Mouse (Mus musculus): ENCODE measurements around the gene Jade1.
A peak's percentile ranks its signal among the peaks of the same experiment; 100 is the strongest.

Gene Jade1

DNA sequence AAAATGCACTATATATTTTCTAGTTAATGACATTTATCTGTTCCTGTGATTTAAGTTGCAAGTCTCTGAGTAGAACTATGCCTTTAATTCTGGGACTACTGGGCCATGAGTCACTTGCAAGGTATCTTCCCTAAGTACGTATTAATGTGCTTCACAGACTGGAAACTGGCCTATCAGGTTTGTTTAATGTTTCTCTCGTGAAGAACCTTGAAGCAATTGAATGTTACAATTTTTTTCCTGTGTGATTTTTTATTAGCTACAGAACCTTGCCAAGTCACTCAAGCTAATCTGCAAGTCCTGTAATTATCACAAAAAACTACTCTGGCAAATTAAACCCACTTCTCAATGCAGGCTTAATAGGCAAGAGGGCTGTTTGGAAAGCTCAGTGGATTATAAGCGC lies 33.8 kb upstream of the Jade1 start:
- Histone ChIP-seq H3K27me3 (ENCODE audit: insufficient read depth, low read length) (no peaks in the 10 kb centered on the region), H3K36me3 (ENCODE audit: insufficient read depth, low read length) (peaks cover 93% of the 10 kb centered on the region), H3K4me1 (replicated peaks; ENCODE audit: low read depth, low read length) (peaks cover 35% of the 10 kb centered on the region), H3K9me3 (ENCODE audit: low read length) (no peaks in the 10 kb centered on the region), H3K4me3 (replicated peaks; ENCODE audit: low read length) (no peak overlapping the region)
- TF ChIP-seq POU5F1 (IDR thresholded peaks at IDR 0.05; ENCODE audit: borderline replicate concordance, low read length) (no peak), NANOG (IDR thresholded peaks at IDR 0.05; ENCODE audit: borderline replicate concordance, low read length) (no peak), CTCF (conservative IDR thresholded peaks at IDR 0.05; ENCODE audit: low read length) (no peak)

DNA sequence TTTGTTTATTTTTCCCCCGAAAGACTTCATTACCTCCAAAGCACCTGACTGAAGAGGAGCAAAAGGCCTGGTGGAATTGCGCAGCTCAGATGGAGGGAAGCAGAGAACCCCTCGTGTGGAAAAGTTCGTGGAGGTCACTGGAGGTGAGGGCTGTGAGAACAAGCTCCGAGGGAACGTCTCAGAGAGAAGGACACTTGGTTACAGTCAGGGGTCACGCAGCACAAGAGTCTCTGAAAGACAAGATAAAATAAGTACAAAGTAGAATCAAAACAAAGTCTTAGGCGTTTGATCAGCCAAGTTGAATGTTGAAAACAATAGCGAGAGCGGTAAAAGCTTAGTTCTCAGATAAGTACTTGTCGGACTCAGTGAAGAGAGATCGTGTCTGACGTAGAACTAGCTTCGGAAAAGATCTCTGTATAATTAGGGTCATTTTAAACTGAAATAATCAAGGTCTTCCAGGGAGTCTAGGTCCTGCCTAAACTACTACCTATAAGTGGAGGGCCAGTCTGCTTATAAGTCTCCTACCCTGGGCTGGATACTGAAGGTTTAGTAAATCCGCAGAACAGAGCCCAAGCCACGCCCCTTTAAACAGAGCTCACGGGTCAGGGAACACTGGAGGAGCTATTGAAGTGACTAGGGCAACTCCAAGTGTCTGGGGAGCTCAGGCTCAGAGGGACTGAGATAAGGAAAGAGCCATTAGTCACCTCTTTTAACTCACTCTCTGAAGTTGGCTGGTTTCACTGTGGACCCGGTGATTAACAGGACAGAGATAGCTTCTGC lies 33.1 kb upstream of the Jade1 start:
- Histone ChIP-seq H3K27me3 (ENCODE audit: insufficient read depth, low read length) (no peaks in the 10 kb centered on the region), H3K36me3 (ENCODE audit: insufficient read depth, low read length) (peaks cover 86% of the 10 kb centered on the region), H3K4me1 (replicated peaks; ENCODE audit: low read depth, low read length) (peaks cover 40% of the 10 kb centered on the region), H3K9me3 (ENCODE audit: low read length) (no peaks in the 10 kb centered on the region), H3K4me3 (replicated peaks; ENCODE audit: low read length) (no peak overlapping the region)
- TF ChIP-seq POU5F1 (IDR thresholded peaks at IDR 0.05; ENCODE audit: borderline replicate concordance, low read length) (no peak), CTCF (conservative IDR thresholded peaks at IDR 0.05; ENCODE audit: low read length) (no peak), NANOG (IDR thresholded peaks at IDR 0.05; ENCODE audit: borderline replicate concordance, low read length) (no peak)

DNA sequence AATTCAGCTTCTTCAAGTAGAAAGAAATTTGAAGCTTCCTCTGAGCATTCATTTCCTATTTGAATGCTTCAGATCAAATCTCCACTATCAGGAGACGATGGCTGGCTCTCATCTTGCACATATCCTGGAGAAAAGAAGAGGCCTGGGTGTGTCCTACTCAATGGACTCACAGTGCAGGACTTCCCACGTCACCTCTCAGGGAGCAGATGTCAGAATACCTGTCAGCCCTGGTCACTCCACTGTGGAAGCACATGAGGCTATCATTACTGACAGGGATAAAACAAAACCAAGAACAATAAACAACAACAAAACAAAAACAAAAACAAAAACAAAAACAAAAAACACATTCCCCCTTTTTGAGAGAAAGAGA lies 32.5 kb upstream of the Jade1 start:
- Histone ChIP-seq H3K9me3 (ENCODE audit: low read length) (no peaks in the 10 kb centered on the region), H3K4me1 (replicated peaks; ENCODE audit: low read depth, low read length) (peaks cover 40% of the 10 kb centered on the region), H3K27me3 (ENCODE audit: insufficient read depth, low read length) (no peaks in the 10 kb centered on the region), H3K4me3 (replicated peaks; ENCODE audit: low read length) (no peak overlapping the region), H3K36me3 (ENCODE audit: insufficient read depth, low read length) (peaks cover 80% of the 10 kb centered on the region)
- TF ChIP-seq POU5F1 (IDR thresholded peaks at IDR 0.05; ENCODE audit: borderline replicate concordance, low read length) (no peak), CTCF (conservative IDR thresholded peaks at IDR 0.05; ENCODE audit: low read length) (no peak), NANOG (IDR thresholded peaks at IDR 0.05; ENCODE audit: borderline replicate concordance, low read length) (no peak)

DNA sequence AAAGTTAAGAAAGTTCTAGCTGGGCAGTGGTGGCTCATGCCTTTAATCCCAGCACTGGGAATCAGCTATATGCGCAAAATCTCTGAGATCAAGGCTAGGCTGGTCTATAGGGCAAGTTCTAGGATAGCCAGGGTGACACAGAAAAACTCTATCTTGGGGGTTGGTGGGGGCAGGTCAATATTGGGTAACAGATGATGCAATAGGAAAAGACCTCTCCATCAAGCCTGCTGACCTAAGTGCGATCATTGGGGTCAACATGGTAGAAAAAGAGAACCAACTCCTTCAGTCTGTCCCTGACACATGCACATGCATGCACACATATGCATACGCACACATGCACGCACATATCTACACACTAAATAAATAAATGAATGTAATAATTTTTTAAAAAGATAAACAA lies 32.1 kb upstream of the Jade1 start:
- TF ChIP-seq NANOG (IDR thresholded peaks at IDR 0.05; ENCODE audit: borderline replicate concordance, low read length) (no peak), CTCF (conservative IDR thresholded peaks at IDR 0.05; ENCODE audit: low read length) (no peak), POU5F1 (IDR thresholded peaks at IDR 0.05; ENCODE audit: borderline replicate concordance, low read length) (no peak)
- Histone ChIP-seq H3K27me3 (ENCODE audit: insufficient read depth, low read length) (no peaks in the 10 kb centered on the region), H3K4me3 (replicated peaks; ENCODE audit: low read length) (no peak overlapping the region), H3K4me1 (replicated peaks; ENCODE audit: low read depth, low read length) (peaks cover 41% of the 10 kb centered on the region), H3K9me3 (ENCODE audit: low read length) (no peaks in the 10 kb centered on the region), H3K36me3 (ENCODE audit: insufficient read depth, low read length) (peaks cover 76% of the 10 kb centered on the region)

DNA sequence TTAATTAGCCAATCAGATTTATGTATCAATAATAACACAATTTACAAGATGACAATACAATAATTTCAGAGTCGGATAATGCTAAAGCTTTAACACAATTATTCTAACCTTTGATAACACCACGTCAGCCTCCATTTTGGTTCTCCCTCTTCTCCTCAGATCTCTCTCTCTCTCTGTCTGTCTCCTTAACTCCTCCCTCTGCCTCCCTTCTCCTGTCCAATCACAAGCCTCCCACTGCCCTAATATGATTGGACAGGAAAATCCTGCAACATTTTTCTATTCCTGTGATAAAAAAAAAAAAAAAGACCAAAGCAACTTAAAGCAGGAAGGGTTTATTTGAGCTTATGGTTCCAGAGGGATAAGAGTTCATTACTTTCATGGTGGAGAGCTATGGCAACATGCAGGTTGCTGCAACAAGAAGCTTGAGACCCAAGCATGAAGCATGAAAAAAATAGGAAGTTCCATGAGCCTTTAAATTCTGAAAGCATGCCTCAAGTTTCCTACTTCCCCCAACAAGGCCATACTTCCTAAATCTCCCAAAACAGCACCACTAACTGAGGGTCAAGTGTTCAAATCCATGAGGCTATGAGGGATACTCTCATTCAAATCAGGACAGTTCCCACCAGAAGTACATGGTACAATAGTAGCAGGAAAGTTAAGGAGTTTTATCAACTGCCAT lies 27.1 kb upstream of the Jade1 start:
- Histone ChIP-seq H3K4me1 (replicated peaks; ENCODE audit: low read depth, low read length) (peaks cover 29% of the 10 kb centered on the region), H3K36me3 (ENCODE audit: insufficient read depth, low read length) (peaks cover 26% of the 10 kb centered on the region), H3K27me3 (ENCODE audit: insufficient read depth, low read length) (peaks cover 3% of the 10 kb centered on the region; the same call in 1 of the 2 replicates), H3K9me3 (ENCODE audit: low read length) (no peaks in the 10 kb centered on the region), H3K4me3 (replicated peaks; ENCODE audit: low read length) (peak overlapping the region; percentile 81)
- no peak for TF ChIP-seq POU5F1 (IDR thresholded peaks at IDR 0.05; ENCODE audit: borderline replicate concordance, low read length)
- no peak for TF ChIP-seq CTCF (conservative IDR thresholded peaks at IDR 0.05; ENCODE audit: low read length)
- no peak for TF ChIP-seq NANOG (IDR thresholded peaks at IDR 0.05; ENCODE audit: borderline replicate concordance, low read length)

DNA sequence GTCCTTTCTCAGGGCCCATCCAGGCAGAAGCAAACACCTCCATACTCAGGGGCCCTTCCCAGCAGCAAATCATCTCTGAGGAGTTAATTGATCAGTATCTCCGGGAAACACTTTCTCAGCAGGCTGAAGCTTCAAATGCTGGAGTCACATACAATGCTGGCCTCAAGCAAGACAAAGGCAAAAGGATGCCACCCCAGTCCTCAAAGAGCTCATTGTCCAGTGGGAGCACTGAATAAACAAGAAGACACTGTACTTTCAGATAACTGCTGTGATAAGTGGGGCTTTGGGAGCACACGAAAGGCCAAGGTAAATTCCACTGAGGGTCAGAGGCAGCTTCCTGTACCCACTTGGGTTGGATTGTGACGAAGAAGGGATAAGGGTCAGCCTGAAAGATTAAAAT lies 25.4 kb upstream of the Jade1 start:
- Histone ChIP-seq H3K9me3 (ENCODE audit: low read length) (no peaks in the 10 kb centered on the region), H3K4me3 (replicated peaks; ENCODE audit: low read length) (no peak overlapping the region), H3K36me3 (ENCODE audit: insufficient read depth, low read length) (peaks cover 11% of the 10 kb centered on the region; the same call in 1 of the 2 replicates), H3K27me3 (ENCODE audit: insufficient read depth, low read length) (peaks cover 3% of the 10 kb centered on the region; the same call in 1 of the 2 replicates), H3K4me1 (replicated peaks; ENCODE audit: low read depth, low read length) (peaks cover 21% of the 10 kb centered on the region)
- TF ChIP-seq NANOG (IDR thresholded peaks at IDR 0.05; ENCODE audit: borderline replicate concordance, low read length) (no peak), CTCF (conservative IDR thresholded peaks at IDR 0.05; ENCODE audit: low read length) (no peak), POU5F1 (IDR thresholded peaks at IDR 0.05; ENCODE audit: borderline replicate concordance, low read length) (no peak)

DNA sequence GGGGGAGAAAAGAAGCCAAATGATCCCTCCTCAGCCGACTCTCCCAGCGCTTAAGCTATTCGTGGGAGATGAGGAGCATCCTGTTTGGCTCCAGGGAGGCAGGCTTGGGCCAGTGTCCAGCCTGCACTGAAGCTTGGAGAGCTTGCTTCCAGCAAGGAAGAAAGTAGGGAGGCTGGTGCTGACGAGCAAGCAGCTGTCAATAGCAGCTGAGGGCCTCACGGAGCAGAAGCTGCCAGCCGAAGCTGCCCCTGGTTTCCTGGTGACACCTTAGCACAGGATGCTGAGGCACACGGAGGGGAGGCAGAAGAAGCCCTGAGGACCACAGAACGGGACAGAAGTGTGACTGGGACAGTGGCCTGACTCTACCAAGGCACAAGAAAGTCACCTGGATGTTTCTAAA lies 24.0 kb upstream of the Jade1 start:
- TF ChIP-seq POU5F1 (IDR thresholded peaks at IDR 0.05; ENCODE audit: borderline replicate concordance, low read length) (no peak), CTCF (conservative IDR thresholded peaks at IDR 0.05; ENCODE audit: low read length) (no peak), NANOG (IDR thresholded peaks at IDR 0.05; ENCODE audit: borderline replicate concordance, low read length) (no peak)
- no peak overlapping the region for H3K4me3 ChIP-seq (replicated peaks; ENCODE audit: low read length)
- no peaks in the 10 kb centered on the region for H3K36me3 ChIP-seq (ENCODE audit: insufficient read depth, low read length)
- peaks cover 23% of the 10 kb centered on the region for H3K4me1 ChIP-seq (replicated peaks; ENCODE audit: low read depth, low read length)
- H3K27me3 ChIP-seq (ENCODE audit: insufficient read depth, low read length) = peaks cover 3% of the 10 kb centered on the region; the same call in 1 of the 2 replicates
- H3K9me3 ChIP-seq (ENCODE audit: low read length) = no peaks in the 10 kb centered on the region

DNA sequence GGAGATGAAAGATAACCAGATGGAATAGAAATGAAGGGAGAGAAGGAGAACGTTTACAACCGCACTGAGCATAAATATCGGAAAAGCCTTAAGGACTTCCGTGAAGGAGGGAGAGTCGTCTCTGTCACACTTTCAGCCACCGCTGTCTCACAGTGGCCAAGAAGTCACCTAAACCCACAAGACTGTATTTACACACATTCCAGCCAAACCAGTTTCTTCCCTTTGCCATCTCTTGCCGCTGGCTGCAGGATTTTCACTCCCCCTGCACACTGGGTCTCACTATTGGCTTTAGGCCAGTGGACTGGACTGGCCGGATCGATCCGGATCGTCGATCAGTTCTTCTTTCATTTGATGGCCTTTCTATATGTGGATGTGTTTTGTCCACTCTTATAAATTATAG lies 23.4 kb upstream of the Jade1 start:
- H3K4me3 ChIP-seq (replicated peaks; ENCODE audit: low read length) = no peak overlapping the region
- peaks cover 23% of the 10 kb centered on the region for H3K4me1 ChIP-seq (replicated peaks; ENCODE audit: low read depth, low read length)
- no peaks in the 10 kb centered on the region for H3K9me3 ChIP-seq (ENCODE audit: low read length)
- H3K36me3 ChIP-seq (ENCODE audit: insufficient read depth, low read length) = no peaks in the 10 kb centered on the region
- TF ChIP-seq POU5F1 (IDR thresholded peaks at IDR 0.05; ENCODE audit: borderline replicate concordance, low read length) = no peak
- TF ChIP-seq CTCF (conservative IDR thresholded peaks at IDR 0.05; ENCODE audit: low read length) = no peak
- TF ChIP-seq NANOG (IDR thresholded peaks at IDR 0.05; ENCODE audit: borderline replicate concordance, low read length) = no peak
- H3K27me3 ChIP-seq (ENCODE audit: insufficient read depth, low read length) = peaks cover 3% of the 10 kb centered on the region; the same call in 1 of the 2 replicates

All from E14TG2a.4 (cell line).